Mouse (Mus musculus) thymus, adult 2 months (tissue): ENCODE measurements around the gene Rapgefl1. TPM values are rescaled to one million over a fixed set of nuclear protein-coding genes. Genes with fewer than 3 reads are reported as not detected.
A peak's percentile ranks its signal among the peaks of the same experiment; 100 is the strongest.

Experiments
- DNase-seq: peaks from one replicate; pipeline ENCODE4 v3.0.0; 2021
- H3K27ac ChIP-seq: fragments of 200-500 bp; 2 replicates; pipeline ENCODE4 v1.5.1; 2012; ENCODE audit warnings: low read length, control low read depth; ENCODE audit not compliant: control insufficient read depth, insufficient read depth
- H3K27me3 ChIP-seq: fragments of 200-500 bp; 2 replicates; pipeline ENCODE4 v1.6.1; 2012; ENCODE audit warnings: mild to moderate bottlenecking, low read length, moderate library complexity, mixed read lengths; ENCODE audit not compliant: control insufficient read depth, insufficient read depth
- H3K36me3 ChIP-seq: fragments of 200-500 bp; 2 replicates; pipeline ENCODE4 v1.6.1; 2012; ENCODE audit warnings: mild to moderate bottlenecking, low read length, moderate library complexity; ENCODE audit not compliant: control insufficient read depth, insufficient read depth
- H3K4me1 ChIP-seq: fragments of 200-500 bp; replicated peaks from 2 replicates; pipeline ENCODE4 v1.6.1; 2012; ENCODE audit warnings: low read length; ENCODE audit not compliant: control insufficient read depth, insufficient read depth
- H3K4me3 ChIP-seq: fragments of 200-500 bp; 2 replicates; pipeline ENCODE4 v1.5.1; 2012; ENCODE audit warnings: mild to moderate bottlenecking, low read length, control low read depth, moderate library complexity; ENCODE audit not compliant: control insufficient read depth, insufficient read depth
- CTCF ChIP-seq: fragments of 200-500 bp; IDR thresholded peaks from 2 replicates; pipeline ENCODE4 v1.5.1; 2012; ENCODE audit warnings: mild to moderate bottlenecking, control low read depth, low read length, moderate library complexity, borderline replicate concordance; ENCODE audit not compliant: control insufficient read depth, poor library complexity, insufficient read depth; ENCODE audit errors: extremely low read depth
- POLR2A ChIP-seq: fragments of 200-500 bp; IDR thresholded peaks from 2 replicates; pipeline ENCODE4 v1.6.1; 2012; ENCODE audit warnings: mild to moderate bottlenecking, low read length, control low read depth, moderate library complexity; ENCODE audit not compliant: control insufficient read depth, poor library complexity, insufficient read depth; ENCODE audit errors: extremely low read depth
- WGBS: fragments of 180-500 bp; shearing (Covaris S2); methylation state at CpG from one replicate; pipeline ENCODE4 v1.1.7; 2018; 5-methylcytosine and 5-hydroxymethylcytosine counted together
- polyA plus RNA-seq: library from polyadenylated mRNA; depleted of rRNA; stranded (reverse); fragments of >200 nt; gene quantifications from 2 replicates; pipeline ENCODE4 v1.2.3, GENCODE M21; 2012

Gene Rapgefl1
- polyA plus RNA-seq, 1 experiment = 8.5 TPM

GRCm38 (mm10) chr11:98846016-98846415 lies 9.4 kb downstream of the Rapgefl1 start:
- no peaks in the 10 kb centered on the region for H3K27me3 ChIP-seq
- 93% methylated on average over 13 of the region's 13 CpGs for WGBS

DNA sequence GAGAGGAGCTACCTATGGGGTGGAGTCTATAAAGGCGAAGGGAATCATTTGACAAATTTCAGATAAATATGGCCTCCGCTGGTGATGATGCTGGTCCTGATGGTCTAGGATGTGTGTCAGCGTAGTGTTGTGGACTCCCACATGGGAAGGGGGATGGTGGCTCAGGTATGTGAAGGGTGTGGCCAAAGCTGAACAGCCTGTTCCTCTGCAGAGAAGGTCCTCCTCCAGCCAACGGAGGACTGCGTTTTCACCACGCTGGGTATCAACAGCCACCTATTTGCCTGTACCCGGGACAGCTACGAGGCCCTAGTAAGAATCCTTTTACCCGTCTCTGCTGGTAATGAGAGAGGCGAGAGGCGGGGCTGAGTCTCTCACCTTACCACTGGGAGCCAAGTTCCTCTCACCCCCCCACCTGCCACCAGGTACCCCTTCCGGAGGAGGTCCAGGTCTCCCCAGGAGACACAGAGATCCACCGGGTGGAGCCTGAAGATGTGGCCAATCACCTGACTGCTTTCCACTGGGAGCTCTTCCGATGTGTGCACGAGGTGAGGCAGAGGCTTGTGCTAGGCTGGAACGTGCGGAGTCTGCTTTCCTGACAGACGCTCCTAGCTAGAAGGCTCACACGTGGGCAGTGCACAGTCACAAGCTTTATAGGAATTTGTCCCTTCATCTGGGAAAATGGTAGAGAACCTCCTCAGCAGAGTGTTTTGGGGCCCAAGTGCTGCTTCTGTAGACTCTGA lies 10.4 kb downstream of the Rapgefl1 start:
- DNase-seq = no peak
- no peak overlapping the region for H3K27ac ChIP-seq
- peaks cover 18% of the 10 kb centered on the region for H3K4me1 ChIP-seq
- H3K4me3 ChIP-seq = no peak overlapping the region
- H3K36me3 ChIP-seq = no peaks in the 10 kb centered on the region
- 91% methylated on average over 19 of the region's 19 CpGs for WGBS
- TF ChIP-seq CTCF = no peak
- TF ChIP-seq POLR2A = no peak
- no peaks in the 10 kb centered on the region for H3K27me3 ChIP-seq

More at GRCm38 (mm10) chr11:98846016-98846415, 9.4 kb downstream of the Rapgefl1 start:
- Histone ChIP-seq H3K4me1 (peaks cover 15% of the 10 kb centered on the region), H3K36me3 (no peaks in the 10 kb centered on the region), H3K27ac (no peak overlapping the region), H3K4me3 (no peak overlapping the region)
- TF ChIP-seq POLR2A (no peak), CTCF (no peak)
- DNase-seq = no peak

GRCm38 (mm10) chr11:98849196-98849894 lies 12.8 kb downstream of the Rapgefl1 start:
- TF ChIP-seq POLR2A (no peak), CTCF (no peak)
- H3K4me3 ChIP-seq = no peak overlapping the region
- DNase-seq = no peak
- no peak overlapping the region for H3K27ac ChIP-seq
- H3K36me3 ChIP-seq = no peaks in the 10 kb centered on the region
- peaks cover 27% of the 10 kb centered on the region for H3K4me1 ChIP-seq
- no peaks in the 10 kb centered on the region for H3K27me3 ChIP-seq
- WGBS = 51% methylated on average over 19 of the region's 19 CpGs

DNA sequence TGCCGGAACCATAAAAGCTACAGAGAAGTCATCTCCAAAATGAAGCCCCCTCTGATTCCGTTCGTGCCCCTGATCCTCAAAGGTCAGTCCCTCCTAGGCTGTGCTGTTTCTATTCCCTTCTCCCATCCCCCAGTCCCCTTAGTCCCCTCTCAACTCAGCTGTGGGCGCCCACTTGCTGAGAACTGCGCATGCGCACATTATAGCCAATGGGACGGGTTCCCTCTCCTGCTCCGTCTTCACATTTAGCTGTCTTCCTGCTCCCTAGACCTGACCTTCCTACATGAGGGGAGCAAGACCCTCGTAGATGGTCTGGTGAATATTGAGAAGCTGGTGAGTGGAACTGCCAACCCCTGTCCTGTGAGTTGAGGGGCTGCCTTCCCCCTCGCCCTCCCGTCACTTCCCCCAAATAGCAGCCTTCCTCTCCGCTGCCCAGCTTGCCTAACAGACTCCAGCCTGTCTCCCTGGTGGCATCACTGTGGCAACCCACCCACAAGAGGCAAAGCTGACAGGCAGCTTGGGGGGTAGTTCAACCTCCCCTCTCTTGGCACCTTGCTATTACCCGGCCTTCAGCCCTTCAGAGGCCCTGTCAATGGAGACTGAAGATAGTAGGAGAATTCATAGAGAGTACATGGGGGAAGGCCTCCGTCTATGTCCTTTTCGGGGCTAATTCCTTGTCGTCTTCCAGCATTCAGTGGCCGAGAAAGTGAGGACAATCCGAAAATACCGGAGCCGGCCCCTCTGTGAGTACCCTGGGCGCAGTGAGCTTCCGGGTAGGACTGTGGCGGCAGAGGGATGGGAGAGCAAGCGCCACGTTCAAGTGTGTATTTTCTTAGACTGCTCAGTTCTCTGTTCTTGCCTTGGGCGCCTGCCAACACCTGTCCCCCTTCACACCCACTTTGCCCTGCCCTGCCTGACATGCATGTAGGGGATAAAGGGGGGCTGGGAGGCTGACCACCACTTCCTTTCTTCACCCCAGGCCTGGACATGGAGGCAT lies 13.8 kb downstream of the Rapgefl1 start:
- peak overlapping the region; percentile 47 for H3K4me3 ChIP-seq
- WGBS = 84% methylated on average over 26 of the region's 26 CpGs
- DNase-seq = no peak
- no peak overlapping the region for H3K27ac ChIP-seq
- no peaks in the 10 kb centered on the region for H3K27me3 ChIP-seq
- H3K4me1 ChIP-seq = peaks cover 27% of the 10 kb centered on the region
- H3K36me3 ChIP-seq = no peaks in the 10 kb centered on the region
- TF ChIP-seq CTCF = no peak
- TF ChIP-seq POLR2A = no peak

GRCm38 (mm10) chr11:98854116-98854515 lies 17.5 kb downstream of the Rapgefl1 start:
- Histone ChIP-seq H3K4me1 (peaks cover 28% of the 10 kb centered on the region), H3K36me3 (no peaks in the 10 kb centered on the region), H3K4me3 (no peak overlapping the region), H3K27ac (no peak overlapping the region), H3K27me3 (no peaks in the 10 kb centered on the region)
- no peak for DNase-seq
- TF ChIP-seq CTCF = no peak
- TF ChIP-seq POLR2A = no peak
- WGBS = 95% methylated on average over 8 of the region's 8 CpGs

GRCm38 (mm10) chr11:98854659-98855058 lies 18.1 kb downstream of the Rapgefl1 start:
- Histone ChIP-seq H3K27me3 (no peaks in the 10 kb centered on the region), H3K4me1 (peaks cover 23% of the 10 kb centered on the region), H3K36me3 (no peaks in the 10 kb centered on the region), H3K27ac (no peak overlapping the region), H3K4me3 (no peak overlapping the region)
- no peak for DNase-seq
- TF ChIP-seq POLR2A (no peak), CTCF (no peak)
- 95% methylated on average over 2 of the region's 2 CpGs for WGBS
